Mouse (Mus musculus): Measurements from ENCODE around the gene Nmnat2.
A peak's percentile ranks its signal among the peaks of the same experiment; 100 is the strongest.

Nmnat2 gene

GRCm38 (mm10) chr1:153019623-153020022 is 64.8 kb downstream of the Nmnat2 start:
- no peak for DNase-seq (ENCODE audit: low spot score in 2 of 2)

- DNase-seq (ENCODE audit: low spot score in 2 of 2), result no peak
These were observed 66.3 kb downstream of the Nmnat2 start for GRCm38 (mm10) chr1:153021034-153021638.

DNA sequence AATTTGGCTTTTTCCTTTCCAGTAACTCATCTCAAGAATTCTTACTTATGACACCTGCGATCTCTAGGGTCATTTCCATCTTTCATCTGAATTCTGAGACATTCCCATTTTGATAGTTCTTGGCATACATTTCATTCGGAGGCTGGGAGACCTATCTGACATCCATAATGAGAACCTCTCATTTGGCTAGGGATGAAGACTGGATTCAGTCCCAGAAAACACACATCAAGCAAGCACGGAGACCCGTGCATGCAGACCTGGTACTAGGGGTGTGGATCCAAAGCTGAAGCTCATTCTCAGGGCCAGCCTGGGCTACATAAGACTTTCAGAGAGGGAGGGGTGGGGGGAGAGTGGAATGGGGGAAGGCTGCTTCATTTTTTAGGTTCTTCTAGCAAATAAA is 68.2 kb downstream of the Nmnat2 start:
- no peak for DNase-seq (ENCODE audit: low spot score in 2 of 2)

DNA sequence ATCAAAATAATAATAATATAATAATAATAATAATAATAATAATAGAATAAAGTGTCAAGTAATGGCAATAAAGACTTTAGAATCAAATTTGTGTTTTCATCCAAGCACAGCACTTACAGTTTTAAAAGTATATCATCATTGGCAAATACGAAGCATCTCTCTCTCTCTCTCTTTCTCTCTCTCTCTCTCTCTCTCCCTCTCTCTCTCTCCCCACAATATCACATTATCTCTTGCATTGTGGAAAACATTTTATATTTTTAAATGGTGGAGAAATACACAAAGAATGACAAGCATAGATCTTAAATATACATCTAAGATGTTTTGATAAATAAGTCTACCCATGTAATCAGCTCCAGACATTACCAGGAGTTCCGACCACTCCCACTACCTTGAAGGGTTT is 69.1 kb downstream of the Nmnat2 start:
- DNase-seq (ENCODE audit: low spot score in 2 of 2), result no peak

GRCm38 (mm10) chr1:153024453-153024852 is 69.7 kb downstream of the Nmnat2 start:
- DNase-seq (ENCODE audit: low spot score in 2 of 2), result no peak

- DNase-seq (ENCODE audit: low spot score in 2 of 2), result no peak
These were observed 76.6 kb downstream of the Nmnat2 start for GRCm38 (mm10) chr1:153031345-153031744.

DNA sequence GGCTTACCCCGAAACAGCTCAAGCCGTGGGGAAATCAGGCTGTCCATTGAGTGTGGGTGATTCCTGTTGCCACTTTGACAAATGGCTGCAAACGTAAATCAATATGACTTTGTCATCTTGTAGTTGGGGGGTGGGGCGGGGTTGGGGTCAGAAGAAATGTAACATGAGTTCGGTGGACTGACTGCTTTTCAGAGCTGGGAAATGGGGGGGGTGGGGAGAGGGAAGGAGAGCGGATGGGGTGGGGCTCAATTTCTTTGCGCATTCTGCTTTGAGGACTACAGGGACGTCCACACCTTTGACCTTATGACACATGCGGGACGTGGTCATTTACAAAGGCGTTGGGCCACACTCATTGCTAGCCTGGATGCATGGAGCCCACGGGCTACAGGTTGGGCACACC is 77.2 kb downstream of the Nmnat2 start:
- DNase-seq (ENCODE audit: low spot score in 2 of 2), result no peak

GRCm38 (mm10) chr1:153033145-153033908 is 78.5 kb downstream of the Nmnat2 start:
- no peak for DNase-seq (ENCODE audit: low spot score in 2 of 2)

DNA sequence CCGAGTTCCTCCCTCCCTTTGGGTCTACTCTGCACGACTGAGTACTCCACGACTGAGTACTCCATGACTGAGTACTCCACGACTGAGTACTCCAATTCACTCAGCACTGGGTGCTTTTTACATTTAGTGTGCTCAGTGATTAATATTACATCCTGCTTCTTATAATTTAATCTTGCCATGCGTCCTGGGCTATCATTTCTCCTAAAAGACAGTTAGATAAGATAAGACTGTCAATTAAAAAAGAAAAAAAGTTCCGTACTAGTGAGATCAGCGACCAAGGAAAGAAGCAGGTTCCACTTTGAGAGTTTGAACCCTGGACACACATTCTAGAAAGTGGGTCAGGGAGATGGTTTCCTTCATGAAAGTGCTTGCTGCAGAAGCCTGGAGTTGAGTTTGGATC is 79.3 kb downstream of the Nmnat2 start:
- no peak for DNase-seq (ENCODE audit: low spot score in 2 of 2)

- DNase-seq (ENCODE audit: low spot score in 2 of 2), result peak in 1 of 2 experiments; percentile 30
These were observed 80.6 kb downstream of the Nmnat2 start for GRCm38 (mm10) chr1:153035328-153035944.

- no peak for DNase-seq (ENCODE audit: low spot score in 2 of 2)
These were observed 82.9 kb downstream of the Nmnat2 start for GRCm38 (mm10) chr1:153037353-153038345.

DNA sequence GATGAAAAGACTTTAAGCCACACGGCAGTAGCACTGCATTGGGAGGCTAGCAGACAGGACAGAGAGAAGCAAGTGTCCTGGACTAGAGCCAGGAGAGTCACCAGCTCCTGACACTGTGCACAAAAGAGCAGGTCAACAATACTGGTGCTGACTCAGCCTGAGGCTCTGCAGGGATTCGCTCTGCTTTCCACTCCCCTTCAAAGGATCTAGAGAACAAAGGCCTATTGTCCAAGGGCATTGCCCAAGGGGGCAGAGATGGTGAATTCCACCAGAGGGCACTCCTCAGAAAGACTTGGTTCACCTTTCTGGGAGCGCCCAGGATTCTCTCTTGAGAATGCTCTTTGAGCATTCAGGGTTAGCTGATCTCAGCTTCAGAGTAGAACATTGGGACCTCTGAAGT is 85.3 kb downstream of the Nmnat2 start:
- no peak for DNase-seq (ENCODE audit: low spot score in 2 of 2)

GRCm38 (mm10) chr1:153041046-153041445 is 86.3 kb downstream of the Nmnat2 start:
- DNase-seq (ENCODE audit: low spot score in 2 of 2), result no peak

DNA sequence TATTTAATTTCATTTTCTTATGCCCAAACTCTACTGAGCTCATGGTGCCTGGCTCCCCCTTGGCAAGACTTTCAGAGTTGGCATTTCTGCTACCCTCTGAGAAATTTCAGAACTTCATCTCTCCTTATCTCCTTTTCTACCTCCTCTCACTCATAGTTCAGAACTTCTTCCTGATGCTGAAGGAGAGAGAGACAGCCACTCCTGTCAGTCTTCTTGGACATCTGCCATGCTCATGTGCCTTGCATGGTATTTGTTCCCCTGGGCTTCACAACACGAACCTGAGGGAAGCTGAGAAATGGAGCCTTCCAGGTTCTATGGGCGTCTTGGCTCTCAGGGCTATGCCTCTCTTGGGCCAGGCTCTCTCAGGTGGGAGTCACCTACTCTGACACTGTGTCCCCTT is 87.5 kb downstream of the Nmnat2 start:
- no peak for DNase-seq (ENCODE audit: low spot score in 2 of 2)

DNA sequence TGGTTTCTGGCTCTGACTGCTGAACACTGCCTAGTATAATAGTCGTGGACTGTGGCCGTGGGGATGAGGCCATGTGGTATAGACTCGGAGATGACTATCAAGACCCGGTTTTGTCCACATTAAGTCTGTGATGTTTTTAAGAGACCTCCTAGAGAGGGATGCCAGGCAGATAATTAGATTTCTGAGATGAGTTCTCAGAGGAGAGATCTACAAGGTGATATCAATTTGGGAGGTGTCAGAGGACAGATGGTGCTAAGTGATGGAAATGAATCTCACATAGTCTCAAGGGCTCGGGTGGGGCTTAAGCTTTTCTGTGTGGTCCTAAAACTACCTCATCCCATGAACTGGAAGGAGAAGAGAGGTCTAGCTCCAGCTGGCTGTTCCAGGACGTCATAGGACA is 88.5 kb downstream of the Nmnat2 start:
- DNase-seq (ENCODE audit: low spot score in 2 of 2), result no peak

DNA sequence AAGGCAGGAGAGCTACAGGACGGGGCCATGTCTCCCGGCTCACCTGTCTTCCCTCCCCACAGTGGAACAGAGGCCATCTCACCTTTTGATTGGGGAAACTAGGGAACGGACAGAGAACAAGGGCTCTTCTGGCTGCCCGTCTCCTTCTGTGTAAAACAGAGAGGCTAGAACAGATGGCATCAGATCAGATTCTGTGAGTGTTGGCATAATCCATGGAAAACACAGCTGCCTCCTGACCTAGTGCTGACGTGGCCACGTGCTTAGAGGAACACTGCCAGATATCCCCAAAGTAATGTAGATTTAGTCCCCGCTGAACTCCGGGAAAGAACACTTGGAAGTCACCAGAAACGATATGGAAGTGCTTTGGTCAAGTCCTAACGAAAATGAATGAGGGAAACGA is 90.6 kb downstream of the Nmnat2 start:
- DNase-seq (ENCODE audit: low spot score in 2 of 2), result no peak

GRCm38 (mm10) chr1:153048147-153048878 is 93.5 kb downstream of the Nmnat2 start:
- DNase-seq (ENCODE audit: low spot score in 2 of 2), result peak; percentile 56 to 63

- DNase-seq (ENCODE audit: low spot score in 2 of 2), result no peak
These were observed 94.7 kb downstream of the Nmnat2 start for GRCm38 (mm10) chr1:153049451-153049850.

- no peak for DNase-seq (ENCODE audit: low spot score in 2 of 2)
These were observed 96.7 kb downstream of the Nmnat2 start for GRCm38 (mm10) chr1:153051474-153051873.

GRCm38 (mm10) chr1:153053619-153054018 is 98.8 kb downstream of the Nmnat2 start:
- no peak for DNase-seq (ENCODE audit: low spot score in 2 of 2)

Data from urinary bladder, postnatal 4 days (tissue).